Mouse (Mus musculus) ES-E14 (cell line): ENCODE results near the gene Tbc1d16.

Source experiments
- MAFK ChIP-seq: IDR thresholded peaks from 2 replicates; pipeline ENCODE4 v1.6.1; 2014; ENCODE audit warnings: mild to moderate bottlenecking, low read depth, low read length, inconsistent platforms; ENCODE audit not compliant: insufficient read depth
- ZC3H11A ChIP-seq: IDR thresholded peaks from 2 replicates; pipeline ENCODE4 v1.6.1; 2012; ENCODE audit warnings: low read depth, mild to moderate bottlenecking, inconsistent platforms, low read length, borderline replicate concordance
- ZNF384 ChIP-seq: IDR thresholded peaks from 2 replicates; pipeline ENCODE4 v1.6.1; 2012; ENCODE audit warnings: low read depth, low read length, inconsistent platforms

DNA sequence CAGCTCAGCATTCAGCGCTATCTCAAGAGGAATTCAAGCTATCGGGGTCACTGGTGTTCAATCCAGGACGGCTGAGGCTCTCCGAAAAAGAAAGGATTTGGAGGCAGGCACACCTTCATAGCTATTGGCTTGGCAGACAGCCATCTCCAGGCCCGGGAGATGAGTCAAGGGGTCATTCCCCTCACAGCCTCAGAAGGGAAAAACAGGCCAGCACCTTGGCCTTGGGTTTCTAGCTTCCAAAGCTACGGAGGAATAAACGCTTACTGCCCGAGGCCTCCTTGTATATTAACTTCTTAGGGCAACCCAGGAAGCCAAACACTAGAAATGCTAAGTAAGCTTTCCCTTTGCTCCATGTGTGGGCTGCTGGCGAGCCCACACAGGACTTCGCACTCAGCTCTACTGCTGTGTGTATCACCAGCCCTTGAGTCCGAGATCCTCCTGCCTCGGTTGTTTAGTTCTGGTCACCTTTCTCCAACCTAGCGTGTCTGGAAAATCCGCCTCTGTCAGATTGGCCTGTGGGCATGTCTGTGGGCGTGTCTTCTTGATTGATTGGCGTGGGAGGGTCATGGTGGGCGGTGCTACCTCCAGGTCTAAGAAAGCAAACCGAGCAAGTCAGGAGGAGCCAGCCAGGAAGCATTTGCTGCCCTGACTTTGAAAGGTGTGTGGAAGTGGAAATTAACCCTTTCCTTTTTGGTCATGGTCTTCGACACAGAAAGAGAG lies 15.0 kb downstream of the Tbc1d16 start:
- TF ChIP-seq MAFK (no peak), ZNF384 (no peak), ZC3H11A (no peak)
